Mouse (Mus musculus) cerebellum, adult 9-11 months (tissue): Measurements from ENCODE around the gene Agbl5.

Experiments used
- DNase-seq: peaks from one replicate; pipeline ENCODE4 v3.0.0; 2022

Agbl5 gene

GRCm38 (mm10) chr5:30921256-30922033 lies 33.0 kb downstream of the Agbl5 start, which contains the start of gene Khk:
TSS of gene Khk (plus strand) at chr5:30921431.
- peak; percentile 90 for DNase-seq

GRCm38 (mm10) chr5:30922581-30923041 lies 34.1 kb downstream of the Agbl5 start:
- no peak for DNase-seq

- DNase-seq, result no peak
Observed at GRCm38 (mm10) chr5:30923119-30923518, 34.6 kb downstream of the Agbl5 start.

GRCm38 (mm10) chr5:30924614-30925013 lies 36.1 kb downstream of the Agbl5 start:
- peak; percentile 35 for DNase-seq

- peak; percentile 28 for DNase-seq
Observed at GRCm38 (mm10) chr5:30925217-30925616, 36.7 kb downstream of the Agbl5 start.

GRCm38 (mm10) chr5:30926073-30926472 lies 37.6 kb downstream of the Agbl5 start:
- no peak for DNase-seq

GRCm38 (mm10) chr5:30927945-30928529 lies 39.5 kb downstream of the Agbl5 start:
- DNase-seq, result peak; percentile 50

GRCm38 (mm10) chr5:30930121-30930520 lies 41.6 kb downstream of the Agbl5 start:
- DNase-seq, result peak; percentile 70

- peak; percentile 49 for DNase-seq
Observed at GRCm38 (mm10) chr5:30930846-30931245, 42.4 kb downstream of the Agbl5 start.

GRCm38 (mm10) chr5:30931378-30931777 lies 42.9 kb downstream of the Agbl5 start:
- DNase-seq, result no peak

- DNase-seq, result no peak
Observed at GRCm38 (mm10) chr5:30933705-30934104, 45.2 kb downstream of the Agbl5 start.

GRCm38 (mm10) chr5:30934725-30935461 lies 46.4 kb downstream of the Agbl5 start:
- no peak for DNase-seq

- DNase-seq, result no peak
Observed at GRCm38 (mm10) chr5:30943004-30943403, 54.5 kb downstream of the Agbl5 start.

- DNase-seq, result no peak
Observed at GRCm38 (mm10) chr5:30944344-30944743, 55.9 kb downstream of the Agbl5 start.

GRCm38 (mm10) chr5:30944956-30945781 lies 56.7 kb downstream of the Agbl5 start, which contains the start of gene Cgref1:
TSS of gene Cgref1 (minus strand) at chr5:30945591.
- DNase-seq, result peak; percentile 81

GRCm38 (mm10) chr5:30948620-30949019 lies 60.1 kb downstream of the Agbl5 start:
- no peak for DNase-seq

- DNase-seq, result peak; percentile 88
Observed at GRCm38 (mm10) chr5:30949654-30950326, 61.3 kb downstream of the Agbl5 start.

- peak; percentile 58 for DNase-seq
Observed at GRCm38 (mm10) chr5:30950451-30950850, 62.0 kb downstream of the Agbl5 start.

GRCm38 (mm10) chr5:30950922-30951321 lies 62.4 kb downstream of the Agbl5 start:
- peak; percentile 40 for DNase-seq

- DNase-seq, result peak; percentile 30
Observed at GRCm38 (mm10) chr5:30951706-30952105, 63.2 kb downstream of the Agbl5 start.

- DNase-seq, result no peak
Observed at GRCm38 (mm10) chr5:30952551-30952950, 64.1 kb downstream of the Agbl5 start.

GRCm38 (mm10) chr5:30954065-30954464 lies 65.6 kb downstream of the Agbl5 start:
- peak; percentile 76 for DNase-seq
